Mouse (Mus musculus): Measurements from ENCODE around the gene Gpr37l1. TPM values are rescaled to one million over a fixed set of nuclear protein-coding genes. Genes with fewer than 3 reads are reported as not detected.

The Gpr37l1 gene
- total and polyA plus RNA-seq, 3 experiments = 0.97 to 2.3 (median 0.98) TPM

DNA sequence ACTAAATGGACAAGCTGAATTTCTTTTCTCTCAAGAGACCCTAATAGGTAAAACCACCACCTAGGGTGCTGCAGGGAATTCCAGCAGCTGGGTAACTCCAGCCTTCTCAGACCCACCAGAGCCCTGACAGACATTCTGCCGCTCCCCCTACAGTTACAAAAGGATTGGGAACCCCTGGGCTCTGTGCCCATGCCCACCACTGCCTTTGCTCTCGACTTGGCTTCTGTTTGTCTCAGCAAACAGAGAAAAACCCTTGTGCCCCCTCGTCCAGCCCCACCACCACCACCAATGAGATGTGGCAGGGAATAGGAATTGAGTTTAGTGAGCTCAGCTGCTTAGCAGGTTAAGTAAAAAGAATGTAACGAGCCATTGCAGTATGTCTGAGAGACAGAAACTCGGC lies 18.5 kb downstream of the Gpr37l1 start:
- Histone ChIP-seq H3K79me2 (replicated peaks; ENCODE audit: control insufficient read depth, insufficient read depth, low read length) (no peaks in the 10 kb centered on the region; the same call in 1 of the 2 replicates), H3K9ac (ENCODE audit: low read depth, low read length) (no peak overlapping the region), H3K27ac (no peak overlapping the region), H3K4me3 (no peak overlapping the region), H3K27me3 (ENCODE audit: control insufficient read depth, insufficient read depth, low read length) (no peaks in the 10 kb centered on the region), H3K36me3 (ENCODE audit: control insufficient read depth, insufficient read depth, low read length) (no peaks in the 10 kb centered on the region; the same call in 1 of the 2 replicates), H3K4me1 (ENCODE audit: control insufficient read depth, insufficient read depth, low read length) (peaks cover 4% of the 10 kb centered on the region; the same call in 1 of the 2 replicates)
- no peak for TF ChIP-seq POLR2A (IDR thresholded peaks at IDR 0.05; ENCODE audit: insufficient read depth, low read depth, low read length)
- TF ChIP-seq CTCF (IDR thresholded peaks at IDR 0.05) = no peak
- TF ChIP-seq EP300 (IDR thresholded peaks at IDR 0.05; ENCODE audit: insufficient read depth, low read depth, low read length) = no peak
- no peak for DNase-seq
- intact Hi-C loops (cut with DNase I) = no loop called here
- WGBS = 77% methylated on average over 5 of the region's 5 CpGs

DNA sequence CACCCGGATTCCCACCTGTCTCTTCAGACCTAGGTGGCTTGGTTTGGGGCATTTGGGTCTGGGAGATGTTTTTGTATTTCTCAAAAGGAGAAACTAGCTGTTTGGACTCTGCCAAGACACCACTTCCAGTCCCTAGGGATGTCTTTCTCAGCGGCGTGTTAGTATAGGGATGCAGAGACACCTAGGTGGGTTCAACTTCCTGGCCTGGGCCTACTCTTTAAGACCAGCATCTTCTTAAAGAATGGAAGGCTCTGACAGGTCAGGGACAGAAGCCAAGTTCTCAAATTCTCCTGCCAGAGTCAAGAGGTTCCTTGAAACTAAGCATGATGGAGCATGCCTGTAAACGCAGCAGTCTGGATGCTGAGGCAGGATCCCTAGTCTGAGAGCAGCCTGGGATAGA lies 19.0 kb downstream of the Gpr37l1 start:
- no peak overlapping the region; the same call in 1 of the 2 replicates for H3K27ac ChIP-seq
- no peak for DNase-seq
- no peaks in the 10 kb centered on the region; the same call in 1 of the 2 replicates for H3K79me2 ChIP-seq (replicated peaks; ENCODE audit: control insufficient read depth, insufficient read depth, low read length)
- H3K36me3 ChIP-seq (ENCODE audit: control insufficient read depth, insufficient read depth, low read length) = no peaks in the 10 kb centered on the region; the same call in 1 of the 2 replicates
- peak overlapping the region; percentile 96 for H3K4me3 ChIP-seq
- WGBS = 34% methylated on average over 4 of the region's 4 CpGs
- intact Hi-C loops (cut with DNase I) = no loop called here
- H3K9ac ChIP-seq (ENCODE audit: low read depth, low read length) = no peak overlapping the region
- peaks cover 3% of the 10 kb centered on the region; the same call in 1 of the 2 replicates for H3K4me1 ChIP-seq (ENCODE audit: control insufficient read depth, insufficient read depth, low read length)
- no peak for TF ChIP-seq POLR2A (IDR thresholded peaks at IDR 0.05; ENCODE audit: insufficient read depth, low read depth, low read length)
- TF ChIP-seq EP300 (IDR thresholded peaks at IDR 0.05; ENCODE audit: insufficient read depth, low read depth, low read length) = no peak
- no peak for TF ChIP-seq CTCF (IDR thresholded peaks at IDR 0.05)
- no peaks in the 10 kb centered on the region for H3K27me3 ChIP-seq (ENCODE audit: control insufficient read depth, insufficient read depth, low read length)

DNA sequence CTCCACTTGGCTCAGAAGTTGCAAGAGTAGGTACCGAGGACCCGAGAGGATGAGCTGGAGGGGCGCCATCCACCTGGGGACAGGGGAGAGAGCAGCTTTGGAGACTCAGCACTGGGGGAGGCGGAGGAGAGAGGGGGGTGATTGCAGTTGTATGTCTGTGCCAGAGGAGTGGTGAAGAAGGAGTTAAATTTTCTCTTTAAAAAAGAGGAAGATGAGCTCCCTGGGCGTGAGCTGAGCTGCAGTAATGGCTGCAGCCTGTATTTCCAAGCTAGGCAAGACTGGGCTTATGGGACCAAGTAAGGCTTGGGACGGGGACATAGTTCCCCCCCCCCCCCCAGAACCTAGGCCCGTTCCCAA lies 19.8 kb downstream of the Gpr37l1 start:
- Histone ChIP-seq H3K27me3 (ENCODE audit: control insufficient read depth, insufficient read depth, low read length) (no peaks in the 10 kb centered on the region), H3K4me1 (ENCODE audit: control insufficient read depth, insufficient read depth, low read length) (peaks cover 3% of the 10 kb centered on the region; the same call in 1 of the 2 replicates), H3K4me3 (peak overlapping the region; percentile 96), H3K36me3 (ENCODE audit: control insufficient read depth, insufficient read depth, low read length) (no peaks in the 10 kb centered on the region; the same call in 1 of the 2 replicates), H3K79me2 (replicated peaks; ENCODE audit: control insufficient read depth, insufficient read depth, low read length) (no peaks in the 10 kb centered on the region; the same call in 1 of the 2 replicates), H3K27ac (peak overlapping the region; percentile 92), H3K9ac (ENCODE audit: low read depth, low read length) (peak overlapping the region; percentile 93)
- WGBS = 17% methylated on average over 7 of the region's 7 CpGs
- intact Hi-C loops (cut with DNase I) = no loop called here
- no peak for TF ChIP-seq EP300 (IDR thresholded peaks at IDR 0.05; ENCODE audit: insufficient read depth, low read depth, low read length)
- TF ChIP-seq CTCF (IDR thresholded peaks at IDR 0.05) = no peak
- TF ChIP-seq POLR2A (IDR thresholded peaks at IDR 0.05; ENCODE audit: insufficient read depth, low read depth, low read length) = no peak
- DNase-seq = no peak

DNA sequence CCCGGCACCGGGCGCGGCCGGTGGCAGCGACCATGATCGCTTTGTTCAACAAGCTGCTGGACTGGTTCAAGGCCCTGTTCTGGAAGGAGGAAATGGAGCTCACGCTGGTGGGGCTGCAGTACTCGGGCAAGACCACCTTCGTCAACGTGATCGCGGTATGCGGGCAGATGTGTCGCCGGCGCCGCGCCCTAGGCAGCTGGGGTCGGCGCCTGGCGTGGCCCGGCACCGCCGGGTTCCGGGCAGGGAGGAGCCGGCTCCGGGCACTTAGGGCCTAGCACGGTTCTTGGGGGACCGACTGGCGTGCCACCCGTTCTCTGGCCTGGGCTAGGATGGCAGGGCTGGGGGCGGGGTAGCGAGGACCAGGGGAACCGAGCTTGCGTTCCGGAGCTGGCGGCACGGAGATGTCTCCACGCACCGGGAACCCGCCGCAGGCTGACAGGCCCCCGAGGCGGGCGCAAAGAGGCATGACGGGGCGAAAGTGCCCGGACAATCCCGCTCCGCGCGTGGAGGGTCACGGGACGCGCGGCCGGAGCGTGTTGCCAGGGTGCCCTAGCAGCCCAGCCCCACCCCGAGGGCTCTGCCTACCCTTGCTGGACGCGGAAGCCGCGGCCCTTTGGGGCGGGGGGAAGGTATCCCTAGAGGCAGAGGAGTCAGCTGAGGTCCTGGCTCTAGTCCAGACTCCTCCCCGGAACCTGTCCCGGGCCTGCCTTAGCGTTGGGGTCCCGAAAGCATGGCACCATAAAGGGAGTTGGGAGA lies 20.4 kb downstream of the Gpr37l1 start:
- intact Hi-C loops (cut with DNase I) = no loop called here
- no peaks in the 10 kb centered on the region for H3K27me3 ChIP-seq (ENCODE audit: control insufficient read depth, insufficient read depth, low read length)
- H3K27ac ChIP-seq = peak overlapping the region; percentile 92
- H3K4me3 ChIP-seq = peak overlapping the region; percentile 96
- no peaks in the 10 kb centered on the region; the same call in 1 of the 2 replicates for H3K79me2 ChIP-seq (replicated peaks; ENCODE audit: control insufficient read depth, insufficient read depth, low read length)
- peak overlapping the region; percentile 93 for H3K9ac ChIP-seq (ENCODE audit: low read depth, low read length)
- peaks cover 3% of the 10 kb centered on the region; the same call in 1 of the 2 replicates for H3K4me1 ChIP-seq (ENCODE audit: control insufficient read depth, insufficient read depth, low read length)
- peak; percentile 48; the same call in 1 of the 2 replicates for TF ChIP-seq POLR2A (IDR thresholded peaks at IDR 0.05; ENCODE audit: insufficient read depth, low read depth, low read length)
- TF ChIP-seq EP300 (IDR thresholded peaks at IDR 0.05; ENCODE audit: insufficient read depth, low read depth, low read length) = 0 out of 2 replicates have a peak, but pooled peaks have one; percentile 11
- TF ChIP-seq CTCF (IDR thresholded peaks at IDR 0.05) = no peak
- WGBS = under 1% methylated on average over 69 of the region's 69 CpGs
- no peaks in the 10 kb centered on the region; the same call in 1 of the 2 replicates for H3K36me3 ChIP-seq (ENCODE audit: control insufficient read depth, insufficient read depth, low read length)
- peak; percentile 87 to 90 for DNase-seq

DNA sequence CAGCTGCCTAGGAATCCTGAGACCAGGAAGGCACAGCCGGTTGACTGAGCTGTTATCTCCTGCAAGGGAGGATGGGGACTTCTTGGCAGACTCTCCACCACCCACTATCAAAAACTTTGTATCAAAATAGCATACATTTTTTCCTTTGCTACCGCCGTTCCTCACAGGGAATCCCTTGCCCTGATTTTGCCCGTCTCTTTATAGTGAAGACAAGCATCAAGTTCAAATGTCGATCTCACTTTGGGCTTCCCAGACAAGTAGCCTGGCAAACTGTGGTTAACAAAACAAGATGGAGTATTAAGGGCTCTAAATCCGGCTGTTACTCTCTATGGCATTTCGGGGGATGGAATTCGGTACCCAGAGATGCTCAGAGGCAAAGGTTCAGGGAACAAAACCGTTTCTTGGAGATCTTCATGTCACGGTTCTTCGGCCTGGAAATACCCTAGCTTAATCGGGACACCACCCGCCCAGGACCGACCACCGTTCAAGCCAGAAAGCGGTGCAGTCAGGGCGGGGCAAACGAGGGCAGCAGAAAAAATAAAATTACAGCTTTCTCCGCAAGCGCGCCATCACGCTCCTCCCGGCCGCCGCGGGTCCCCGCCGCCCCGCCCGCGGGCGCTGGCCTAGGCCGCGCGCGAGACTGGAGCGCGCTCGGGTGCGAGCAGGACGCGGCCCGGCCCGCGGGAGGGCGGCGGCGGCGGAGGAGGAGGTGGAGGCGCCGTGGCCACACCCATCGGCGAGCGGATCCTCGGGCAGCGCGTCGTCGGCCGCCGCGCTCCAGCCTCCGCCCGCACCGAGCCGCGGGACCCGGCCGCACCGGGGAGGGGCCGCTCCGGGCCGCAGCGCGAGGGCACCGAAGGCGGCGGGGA lies 21.2 kb downstream of the Gpr37l1 start, which contains the start of gene Arl8a:
Gene Arl8a (plus strand): TSS at position 748 of the 869 bp plus-strand sequence.
- WGBS = under 1% methylated on average over 78 of the region's 78 CpGs
- Histone ChIP-seq H3K27me3 (ENCODE audit: control insufficient read depth, insufficient read depth, low read length) (no peaks in the 10 kb centered on the region), H3K36me3 (ENCODE audit: control insufficient read depth, insufficient read depth, low read length) (no peaks in the 10 kb centered on the region; the same call in 1 of the 2 replicates), H3K9ac (ENCODE audit: low read depth, low read length) (peak within 1 kb of the TSS; percentile 93), H3K27ac (peak within 1 kb of the TSS; percentile 92), H3K79me2 (replicated peaks; ENCODE audit: control insufficient read depth, insufficient read depth, low read length) (no peaks in the 10 kb centered on the region; the same call in 1 of the 2 replicates), H3K4me1 (ENCODE audit: control insufficient read depth, insufficient read depth, low read length) (peaks cover 3% of the 10 kb centered on the region; the same call in 1 of the 2 replicates), H3K4me3 (peak within 1 kb of the TSS; percentile 96)
- peak; percentile 32; the same call in 1 of the 2 replicates for TF ChIP-seq POLR2A (IDR thresholded peaks at IDR 0.05; ENCODE audit: insufficient read depth, low read depth, low read length)
- TF ChIP-seq EP300 (IDR thresholded peaks at IDR 0.05; ENCODE audit: insufficient read depth, low read depth, low read length) = no peak
- intact Hi-C loops (cut with DNase I) = no loop called here
- DNase-seq = peak; percentile 92 to 94

All from heart, adult 2 months (tissue).